7 mouse cellular contexts compared by ENCODE assay signal in genomic region chr9:96437805-96438333, GRCm38 (mm10). TPM values are rescaled to one million over a fixed set of nuclear protein-coding genes. Genes with fewer than 3 reads are reported as not detected.
DNase-seq lines count a peak whose midpoint lies in the region; ATAC-seq and TF ChIP-seq lines count a peak whose summit lies in the region.

No protein-coding gene starts in this region.

- H3K27me3 ChIP-seq in limb, embryonic 14.5 days (ENCODE audit: control insufficient read depth, insufficient read depth, low read length), result no peaks in the 10 kb centered on the region
- H3K27me3 ChIP-seq in midbrain, embryonic 13.5 days, result peaks cover 19% of the 10 kb centered on the region

- no peaks in the 10 kb centered on the region for H3K36me3 ChIP-seq in limb, embryonic 14.5 days (ENCODE audit: control insufficient read depth, insufficient read depth, low read length)
- no peaks in the 10 kb centered on the region for H3K36me3 ChIP-seq in midbrain, embryonic 13.5 days

- peak overlapping the region; percentile 85 for H3K4me2 ChIP-seq in limb, embryonic 14.5 days (replicated peaks; ENCODE audit: low read depth, low read length, severe bottlenecking)
- H3K4me2 ChIP-seq in midbrain, embryonic 13.5 days (replicated peaks), result peak overlapping the region; percentile 79

- intact Hi-C loops in gastrocnemius, postnatal 36 days (cut with DNase I), result no loop called here

- WGBS in limb, embryonic 14.5 days, result 2% methylated on average over 25 of the region's 25 CpGs
- under 1% methylated on average over 25 of the region's 25 CpGs for whole genome bisulfite sequencing in midbrain, embryonic 13.5 days

- H3K4me1 ChIP-seq in limb, embryonic 14.5 days (ENCODE audit: control insufficient read depth, insufficient read depth, low read length), result peaks cover 21% of the 10 kb centered on the region
- H3K4me1 ChIP-seq in midbrain, embryonic 13.5 days (replicated peaks), result peaks cover 30% of the 10 kb centered on the region

- 0 out of 2 replicates have a peak, but pooled peaks have one; percentile 11 for TF ChIP-seq POLR2A in limb, embryonic 14.5 days (IDR thresholded peaks at IDR 0.05; ENCODE audit: borderline replicate concordance, extremely low read depth, insufficient read depth, insufficient read length)

- DNase-seq in adrenal gland, adult 2 months, result peak; percentile 83
- peak; percentile 56 to 64 for DNase-seq in cerebellum, postnatal 25 days
- DNase-seq in gastrocnemius, postnatal 36 days, result peak; percentile 45 to 62
- DNase-seq in limb, embryonic 14.5 days (ENCODE audit: low spot score), result peak; percentile 68
- DNase-seq in spleen, postnatal 10 days (ENCODE audit: low spot score in 2 of 2), result peak; percentile 41 to 68

- peak overlapping the region; percentile 56 for H3K27ac ChIP-seq in limb, embryonic 14.5 days (replicated peaks; ENCODE audit: low read depth, low read length)
- peak overlapping the region; percentile 74 for H3K27ac ChIP-seq in midbrain, embryonic 13.5 days

- H3K4me3 ChIP-seq in limb, embryonic 14.5 days (replicated peaks; ENCODE audit: low read length), result peak overlapping the region; percentile 50
- peak overlapping the region; percentile 43 for H3K4me3 ChIP-seq in midbrain, embryonic 13.5 days (replicated peaks)

- peak overlapping the region; percentile 74 for H3K9ac ChIP-seq in limb, embryonic 14.5 days (ENCODE audit: low read depth, low read length, severe bottlenecking)
- peak overlapping the region; percentile 70 for H3K9ac ChIP-seq in midbrain, embryonic 13.5 days (replicated peaks)

- ATAC-seq in inflammation-experienced regulatory T-cells, adult 6 months, result peak; percentile 81
- peak; percentile 77 for ATAC-seq in limb, embryonic 14.5 days (ENCODE audit: low FRiP score, low read depth)
- peak; percentile 72 for ATAC-seq in midbrain, embryonic 13.5 days

- no peaks in the 10 kb centered on the region for H3K9me3 ChIP-seq in limb, embryonic 14.5 days (ENCODE audit: control insufficient read depth, low read length)
- H3K9me3 ChIP-seq in midbrain, embryonic 13.5 days, result no peaks in the 10 kb centered on the region

RNA-seq across cellular contexts. Expression of gene Rnf7, which starts 40.6 kb away (rescaled TPM):
- total RNA-seq in adrenal gland, adult 2 months (2021), result 100 to 1,000 TPM in 1 of 2 experiments, 10 to 100 TPM in 1; 63.7 to 101 TPM
- 76.4 and 110 TPM in 2 replicates for polyA plus RNA-seq in adrenal gland, adult 2 months (2012; rRNA removed)
- total RNA-seq in gastrocnemius, postnatal 36 days (2021), result 10 to 100 TPM; 63.7 to 73.1 TPM
- polyA plus RNA-seq in inflammation-experienced regulatory T-cells, adult 6 months (2017; shearing (Covaris generic)), result 100 to 1,000 TPM in 2 of 3 experiments, 10 to 100 TPM in 1; 98.2 to 121 (median 115) TPM
- polyA plus RNA-seq in limb, embryonic 14.5 days (2012; rRNA removed), result 183 and 341 TPM in 2 replicates
- 261 and 272 TPM in 2 replicates for polyA plus RNA-seq in limb, embryonic 14.5 days (2014; fragmentation: Nextera tagmentation; extraction: Ambion mirVana)
- polyA plus RNA-seq in midbrain, embryonic 13.5 days (2015; fragmentation: Nextera tagmentation; extraction: Ambion mirVana), result 239 and 266 TPM in 2 replicates

Comparison
In these comparisons a context has a peak if more than half of its experiments do, and no peak if none do; other contexts are left out.
1. Peak in every context shown above with its lines: DNase-seq, ATAC-seq, H3K4me3 ChIP-seq and H3K27ac ChIP-seq.